Mouse (Mus musculus) lung, postnatal 0 days (tissue): ENCODE data around the gene Ehbp1l1. TPM values are rescaled to one million over a fixed set of nuclear protein-coding genes. Genes with fewer than 3 reads are reported as not detected.

ENCODE experiments used
- ATAC-seq: fragments of 200-750 bp; cut with Nextera tagmentation; 2 replicates; pipeline ENCODE4 v1.8.0; 2017; ENCODE audit warnings: moderate library complexity
- DNase-seq: peaks from one replicate; pipeline ENCODE4 v3.0.0-alpha.2; 2016; ENCODE audit warnings: low spot score
- H3K27ac ChIP-seq: fragments of 300-500 bp; sonication (generic); 2 replicates; pipeline ENCODE4 v1.5.1; 2014; ENCODE audit warnings: antibody characterized with exemption, mild to moderate bottlenecking, low read length, mixed read lengths
- H3K27me3 ChIP-seq: fragments of 300-500 bp; sonication (generic); replicated peaks from 2 replicates; pipeline ENCODE4 v1.6.1; 2014; ENCODE audit warnings: low read length, mixed read lengths; ENCODE audit not compliant: insufficient read depth
- H3K36me3 ChIP-seq: fragments of 300-500 bp; sonication (generic); 2 replicates; pipeline ENCODE4 v1.6.1; 2014; ENCODE audit warnings: low read length, mixed read lengths; ENCODE audit not compliant: insufficient read depth
- H3K4me1 ChIP-seq: fragments of 300-500 bp; sonication (generic); 2 replicates; pipeline ENCODE4 v1.6.1; 2014; ENCODE audit warnings: antibody characterized with exemption, low read depth, low read length, mixed read lengths; ENCODE audit not compliant: insufficient read depth
- H3K4me2 ChIP-seq: fragments of 300-500 bp; sonication (generic); replicated peaks from 2 replicates; pipeline ENCODE4 v1.6.1; 2014; ENCODE audit warnings: low read depth, mild to moderate bottlenecking, low read length, moderate library complexity, mixed read lengths
- H3K4me3 ChIP-seq: fragments of 300-500 bp; sonication (generic); 2 replicates; pipeline ENCODE4 v1.5.1; 2014; ENCODE audit warnings: low read depth, low read length
- H3K9ac ChIP-seq: fragments of 300-500 bp; sonication (generic); replicated peaks from 2 replicates; pipeline ENCODE4 v1.6.1; 2014; ENCODE audit warnings: low read depth, mild to moderate bottlenecking
- H3K9me3 ChIP-seq: fragments of 300-500 bp; sonication (generic); 2 replicates; pipeline ENCODE4 v1.6.1; 2016; ENCODE audit warnings: low read length, mixed read lengths
- CTCF ChIP-seq: IDR thresholded peaks from 2 replicates; pipeline ENCODE4 v1.5.1; 2016; ENCODE audit warnings: antibody characterized with exemption, mild to moderate bottlenecking
- EP300 ChIP-seq: IDR thresholded peaks from 2 replicates; pipeline ENCODE4 v1.6.1; 2016; ENCODE audit warnings: antibody characterized with exemption, mild to moderate bottlenecking, control low read depth
- WGBS: fragments of 180-500 bp; shearing (Covaris S2); extraction: QIAGEN DNeasy Blood & Tissue Kit; methylation state at CpG from one replicate; pipeline ENCODE4 v1.1.7; 2014; 5-methylcytosine and 5-hydroxymethylcytosine counted together
- polyA plus RNA-seq: library from polyadenylated mRNA; unstranded; fragments of >200 nt; fragmentation: Nextera tagmentation; extraction: Ambion mirVana; gene quantifications from 2 replicates; pipeline ENCODE4 v1.2.1, GENCODE M21; 2015

Ehbp1l1 gene
- polyA plus RNA-seq, 1 experiment from 2014 or later = 19.3 TPM

DNA sequence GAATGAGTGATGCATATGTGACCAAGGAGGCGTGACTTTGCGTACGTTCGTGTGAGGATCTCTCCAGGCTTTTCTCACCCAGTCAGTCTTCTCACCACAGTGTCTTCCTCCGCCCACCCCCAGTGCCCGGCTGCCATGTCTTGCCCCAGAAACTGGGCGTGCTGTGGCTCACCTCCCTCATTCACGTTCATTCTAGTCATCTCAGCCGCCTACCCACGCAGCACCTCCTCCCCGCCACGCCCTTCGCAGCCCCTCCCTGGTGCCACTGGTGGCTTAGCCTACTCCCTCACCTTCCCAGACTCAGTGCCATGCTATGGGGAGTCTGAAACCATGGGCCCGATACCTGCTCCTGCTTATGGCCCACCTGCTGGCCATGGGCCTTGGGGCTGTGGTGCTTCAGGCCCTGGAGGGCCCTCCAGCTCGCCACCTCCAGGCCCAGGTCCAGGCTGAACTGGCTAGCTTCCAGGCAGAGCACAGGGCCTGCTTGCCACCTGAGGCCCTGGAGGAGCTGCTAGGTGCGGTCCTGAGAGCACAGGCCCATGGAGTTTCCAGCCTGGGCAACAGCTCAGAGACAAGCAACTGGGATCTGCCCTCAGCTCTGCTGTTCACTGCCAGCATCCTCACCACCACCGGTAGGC lies 21.8 kb downstream of the Ehbp1l1 start, which contains the start of gene Kcnk7:
Gene Kcnk7 (plus strand): TSS at position 205 of the 638 bp plus-strand sequence.
- Histone ChIP-seq H3K9ac (no peak within 1 kb of the TSS), H3K4me2 (no peak within 1 kb of the TSS), H3K4me1 (peaks cover 6% of the 10 kb centered on the region; the same call in 1 of the 2 replicates), H3K36me3 (peaks cover 38% of the 10 kb centered on the region), H3K27me3 (no peaks in the 10 kb centered on the region), H3K4me3 (no peak within 1 kb of the TSS), H3K9me3 (no peaks in the 10 kb centered on the region), H3K27ac (0 out of 2 replicates have a peak within 1 kb of the TSS, but pooled peaks have one; percentile 26)
- TF ChIP-seq CTCF (no peak), EP300 (no peak)
- ATAC-seq (peak; percentile 56), DNase-seq (no peak)
- 56% methylated on average over 17 of the region's 17 CpGs for WGBS

DNA sequence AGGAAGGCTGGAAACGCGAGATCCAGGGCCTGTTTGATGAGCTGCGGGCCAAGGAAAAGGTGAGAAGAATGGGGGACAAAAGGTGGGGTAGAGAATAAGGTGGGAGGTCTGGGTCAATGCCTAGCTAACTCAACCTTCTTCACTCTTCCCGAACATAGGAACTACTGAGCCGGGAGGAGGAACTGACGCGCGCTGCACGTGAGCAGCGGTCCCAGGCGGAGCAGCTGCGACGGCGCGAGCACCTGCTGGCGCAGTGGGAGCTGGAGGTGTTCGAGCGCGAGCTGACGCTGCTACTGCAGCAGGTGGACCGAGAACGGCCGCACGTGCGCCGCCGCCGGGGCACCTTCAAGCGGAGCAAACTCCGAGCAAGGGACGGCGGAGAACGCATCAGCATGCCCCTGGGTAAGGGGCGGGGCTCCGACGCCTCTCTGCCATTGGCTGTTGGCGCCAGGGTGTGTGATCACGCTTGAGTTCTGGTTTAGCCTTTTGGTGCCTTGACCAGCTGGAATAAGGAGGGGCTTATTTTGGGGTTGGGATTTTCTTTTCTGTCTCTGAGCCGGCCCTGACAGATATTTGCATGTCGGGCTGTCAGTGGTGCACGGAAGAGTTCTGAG lies 30.2 kb downstream of the Ehbp1l1 start:
- TF ChIP-seq EP300 (no peak), CTCF (no peak)
- Histone ChIP-seq H3K4me3 (no peak overlapping the region), H3K9ac (no peak overlapping the region), H3K4me2 (no peak overlapping the region), H3K9me3 (no peaks in the 10 kb centered on the region), H3K36me3 (peaks cover 74% of the 10 kb centered on the region), H3K4me1 (peaks cover 10% of the 10 kb centered on the region), H3K27ac (no peak overlapping the region), H3K27me3 (no peaks in the 10 kb centered on the region)
- WGBS = 46% methylated on average over 41 of the region's 41 CpGs
- no peak for ATAC-seq
- DNase-seq = no peak

DNA sequence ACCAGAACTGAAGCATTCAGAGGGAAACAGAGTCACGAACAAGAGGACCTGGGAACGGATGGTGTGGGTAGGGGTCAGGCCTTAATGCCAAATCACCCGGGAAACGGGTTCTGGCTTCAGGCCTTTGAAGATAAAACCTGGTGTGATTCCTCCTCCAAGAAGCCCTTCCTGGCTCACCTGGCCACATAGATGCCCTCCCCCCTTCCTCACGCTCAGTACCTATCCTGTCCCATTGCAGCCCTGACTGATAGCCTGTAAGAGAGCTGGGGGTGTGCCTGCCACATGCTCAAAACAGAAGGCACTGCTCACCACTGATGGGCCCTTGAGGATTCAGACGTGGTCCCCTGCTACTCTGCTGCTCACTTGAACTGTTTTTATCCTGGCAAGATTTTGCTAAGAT lies 32.3 kb downstream of the Ehbp1l1 start:
- Histone ChIP-seq H3K36me3 (peaks cover 55% of the 10 kb centered on the region), H3K27ac (no peak overlapping the region), H3K4me1 (peaks cover 19% of the 10 kb centered on the region), H3K9me3 (no peaks in the 10 kb centered on the region), H3K27me3 (no peaks in the 10 kb centered on the region), H3K4me2 (peak overlapping the region; percentile 99), H3K4me3 (no peak overlapping the region), H3K9ac (0 out of 2 replicates have a peak overlapping the region, but pooled peaks have one; percentile 76)
- ATAC-seq (no peak), DNase-seq (no peak)
- WGBS = 78% methylated on average over 6 of the region's 6 CpGs
- no peak for TF ChIP-seq CTCF
- no peak for TF ChIP-seq EP300

DNA sequence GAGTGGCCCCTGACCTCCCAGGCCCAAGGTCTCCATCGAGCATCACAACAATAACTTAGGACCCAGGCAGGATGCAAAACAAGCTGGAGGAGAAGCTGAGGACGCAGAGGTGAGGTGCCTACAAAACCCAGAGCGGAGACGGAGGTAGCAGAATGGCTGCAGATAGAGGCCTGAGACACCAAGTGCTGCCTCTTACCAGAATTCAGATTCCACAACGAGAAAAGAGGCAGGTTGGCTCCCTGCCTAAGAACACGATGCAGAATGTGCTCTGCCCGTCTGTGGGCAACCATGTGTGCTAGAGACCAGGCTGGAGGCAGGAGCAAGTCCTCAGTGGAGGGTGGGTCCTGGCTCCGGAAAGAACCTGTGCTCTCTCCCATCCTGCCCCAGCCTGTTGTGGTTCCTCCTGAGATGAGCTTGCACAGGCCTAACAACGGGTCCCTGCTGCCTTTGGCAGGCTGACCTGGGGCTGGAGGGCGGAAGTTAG lies 33.2 kb downstream of the Ehbp1l1 start:
- ATAC-seq = no peak
- WGBS = 47% methylated on average over 10 of the region's 10 CpGs
- peaks cover 47% of the 10 kb centered on the region for H3K36me3 ChIP-seq

DNA sequence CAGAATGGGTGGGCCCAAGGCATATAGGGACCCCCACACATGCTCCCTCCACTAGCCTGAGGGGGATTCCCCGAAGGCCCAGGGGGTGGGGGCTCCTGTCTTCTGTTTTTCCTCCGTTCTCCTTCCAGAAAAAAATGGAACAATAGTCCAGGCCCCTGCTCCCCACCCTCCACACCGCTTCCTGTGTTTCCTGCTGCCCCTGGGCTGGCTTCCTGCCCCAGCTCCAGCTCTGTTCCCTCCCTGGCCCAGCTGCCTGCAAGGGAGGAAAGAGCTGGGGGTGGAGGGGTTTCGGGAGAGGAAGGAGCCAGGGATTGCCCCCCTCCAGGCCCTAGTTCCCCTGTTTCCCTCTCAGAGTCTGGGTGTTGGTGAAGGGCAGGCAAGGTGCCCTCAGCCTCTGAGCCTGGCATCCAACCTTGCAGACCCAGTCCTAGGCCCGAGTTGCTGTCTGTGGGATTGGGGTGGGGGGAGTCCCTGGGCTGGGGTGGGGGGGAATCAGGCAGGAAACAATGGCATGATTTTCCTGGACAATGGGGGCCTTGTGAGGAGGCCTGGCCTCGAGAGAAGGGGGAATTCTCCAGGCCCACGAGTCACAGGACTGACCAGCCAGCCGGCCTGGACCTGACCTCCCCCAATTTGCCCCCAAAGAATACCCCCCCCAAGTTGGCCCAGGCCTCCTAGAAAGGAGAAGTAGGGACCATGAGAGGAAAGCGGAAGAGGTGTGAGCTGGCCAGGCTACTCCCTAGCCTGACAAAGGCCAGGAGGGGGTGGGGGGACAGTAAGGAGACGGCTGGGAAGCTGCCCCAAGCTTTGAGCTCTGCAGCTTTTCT lies 33.8 kb downstream of the Ehbp1l1 start:
- Histone ChIP-seq H3K4me1 (peaks cover 25% of the 10 kb centered on the region), H3K27me3 (no peaks in the 10 kb centered on the region), H3K4me2 (peak overlapping the region; percentile 99), H3K27ac (peak overlapping the region; percentile 97), H3K9ac (peak overlapping the region; percentile 76), H3K9me3 (no peaks in the 10 kb centered on the region), H3K36me3 (peaks cover 40% of the 10 kb centered on the region), H3K4me3 (peak overlapping the region; percentile 70)
- ATAC-seq (peak; percentile 20), DNase-seq (peak; percentile 75)
- TF ChIP-seq EP300 = peak; percentile 42
- TF ChIP-seq CTCF = no peak
- 41% methylated on average over 10 of the region's 10 CpGs for WGBS

More for the DNA sequence above, 33.2 kb downstream of the Ehbp1l1 start:
- TF ChIP-seq EP300 (no peak), CTCF (no peak)
- Histone ChIP-seq H3K27ac (peak overlapping the region; percentile 97), H3K9me3 (no peaks in the 10 kb centered on the region), H3K4me3 (peak overlapping the region; percentile 70; the same call in 1 of the 2 replicates), H3K4me2 (peak overlapping the region; percentile 99), H3K9ac (peak overlapping the region; percentile 76; the same call in 1 of the 2 replicates), H3K27me3 (no peaks in the 10 kb centered on the region), H3K4me1 (peaks cover 21% of the 10 kb centered on the region)
- no peak for DNase-seq

DNA sequence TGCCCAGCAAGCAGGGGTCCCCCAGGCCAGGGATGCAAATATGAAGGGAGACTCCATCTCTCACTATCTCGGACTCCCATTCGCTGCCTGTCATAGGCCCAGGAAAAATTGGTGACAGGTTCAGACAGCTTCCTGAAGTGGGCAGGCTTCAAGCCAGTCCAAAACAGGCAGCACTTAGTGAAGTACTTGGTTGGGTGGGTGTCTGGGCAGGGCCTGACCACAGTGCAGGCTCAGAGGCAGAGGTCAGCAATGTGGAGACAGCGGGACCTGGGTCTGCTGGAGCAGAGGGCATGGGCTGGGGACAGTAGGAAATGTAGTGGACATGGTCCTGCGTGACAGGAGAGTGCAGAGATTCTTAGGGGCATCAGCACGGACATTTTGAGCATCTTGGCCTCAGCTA lies 34.5 kb downstream of the Ehbp1l1 start:
- no peak for ATAC-seq

More for the DNA sequence above, 34.5 kb downstream of the Ehbp1l1 start:
- peak overlapping the region; percentile 76 for H3K9ac ChIP-seq
- 54% methylated on average over 5 of the region's 5 CpGs for WGBS
- H3K36me3 ChIP-seq = peaks cover 33% of the 10 kb centered on the region; the same call in 1 of the 2 replicates
- peak overlapping the region; percentile 97 for H3K27ac ChIP-seq
- peak overlapping the region; percentile 99 for H3K4me2 ChIP-seq
- no peak for TF ChIP-seq EP300
- TF ChIP-seq CTCF = no peak
- peak overlapping the region; percentile 70 for H3K4me3 ChIP-seq
- no peaks in the 10 kb centered on the region for H3K9me3 ChIP-seq
- H3K4me1 ChIP-seq = peaks cover 25% of the 10 kb centered on the region
- no peak for DNase-seq
- no peaks in the 10 kb centered on the region for H3K27me3 ChIP-seq
